Mouse (Mus musculus) forebrain, embryonic 16.5 days (tissue): ENCODE measurements around the gene Gigyf2. TPM values are rescaled to one million over a fixed set of nuclear protein-coding genes. Genes with fewer than 3 reads are reported as not detected.
"Not testable (repeated sequence)": the region's sequence is repeated elsewhere in the genome, so short reads cannot be mapped to it uniquely, and the experiment has no call there.

Experiments used
- ATAC-seq: fragments of 200-750 bp; cut with Nextera tagmentation; 2 replicates; pipeline ENCODE4 v1.8.0; 2017; ENCODE audit warnings: mild to moderate bottlenecking, moderate library complexity
- H3K27ac ChIP-seq: fragments of 300-500 bp; sonication (generic); 2 replicates; pipeline ENCODE4 v1.5.1; 2014; ENCODE audit warnings: low read length, control low read depth
- H3K27me3 ChIP-seq: fragments of 300-500 bp; sonication (generic); replicated peaks from 2 replicates; pipeline ENCODE4 v1.6.1; 2014; ENCODE audit warnings: low read length; ENCODE audit not compliant: control insufficient read depth, insufficient read depth
- H3K36me3 ChIP-seq: fragments of 300-500 bp; sonication (generic); 2 replicates; pipeline ENCODE4 v1.6.1; 2014; ENCODE audit not compliant: control insufficient read depth, insufficient read depth
- H3K4me1 ChIP-seq: fragments of 300-500 bp; sonication (generic); replicated peaks from 2 replicates; pipeline ENCODE4 v1.6.1; 2014; ENCODE audit warnings: low read length; ENCODE audit not compliant: control insufficient read depth, insufficient read depth
- H3K4me2 ChIP-seq: fragments of 300-500 bp; sonication (generic); 2 replicates; pipeline ENCODE4 v1.6.1; 2014; ENCODE audit warnings: mild to moderate bottlenecking, low read length, control low read depth
- H3K4me3 ChIP-seq: fragments of 300-500 bp; sonication (generic); replicated peaks from 2 replicates; pipeline ENCODE4 v1.5.1; 2014; ENCODE audit warnings: mild to moderate bottlenecking, low read length, control low read depth
- H3K9ac ChIP-seq: fragments of 300-500 bp; sonication (generic); replicated peaks from 2 replicates; pipeline ENCODE4 v1.6.1; 2014; ENCODE audit warnings: low read depth, low read length, control low read depth
- H3K9me3 ChIP-seq: fragments of 300-500 bp; sonication (generic); 2 replicates; pipeline ENCODE4 v1.6.1; 2016; ENCODE audit warnings: low read length; ENCODE audit not compliant: control insufficient read depth
- WGBS: fragments of 180-500 bp; shearing (Covaris S2); extraction: QIAGEN DNeasy Blood & Tissue Kit; methylation state at CpG from one replicate; pipeline ENCODE4 v1.1.7; 2014; 5-methylcytosine and 5-hydroxymethylcytosine counted together
- polyA plus RNA-seq: library from polyadenylated mRNA; unstranded; fragments of >200 nt; fragmentation: Nextera tagmentation; extraction: Ambion mirVana; gene quantifications from 2 replicates; pipeline ENCODE4 v1.2.1, GENCODE M21; 2015

Gene Gigyf2
- polyA plus RNA-seq, 1 experiment from 2014 or later: 70.1 TPM

DNA sequence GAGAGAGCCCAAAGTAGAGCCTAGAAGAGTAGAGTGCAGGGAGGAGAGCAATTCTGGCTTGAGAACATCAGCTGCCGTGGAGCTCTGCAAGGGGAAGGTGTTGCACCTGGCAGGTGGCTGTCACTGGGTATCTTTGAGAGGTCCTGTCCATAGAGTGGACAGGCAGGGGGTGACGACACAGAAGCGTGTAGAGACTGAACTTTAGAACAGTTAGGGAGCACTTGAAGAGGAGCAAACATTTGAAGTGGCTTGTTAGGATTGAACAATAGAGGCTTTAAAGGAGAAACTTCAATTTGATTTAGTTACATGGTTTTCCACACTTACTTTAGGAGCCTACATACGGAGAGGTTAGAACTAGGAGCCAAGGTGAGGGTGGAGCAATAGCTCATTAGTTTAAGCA, 82.6 kb downstream of the Gigyf2 start:
- Histone ChIP-seq H3K9ac (no peak overlapping the region), H3K36me3 (peaks cover 42% of the 10 kb centered on the region), H3K27ac (no peak overlapping the region), H3K4me2 (no peak overlapping the region), H3K4me1 (no peaks in the 10 kb centered on the region), H3K4me3 (no peak overlapping the region), H3K27me3 (no peaks in the 10 kb centered on the region), H3K9me3 (no peaks in the 10 kb centered on the region)
- ATAC-seq: no peak
- WGBS: 83% methylated on average over 4 of the region's 4 CpGs

DNA sequence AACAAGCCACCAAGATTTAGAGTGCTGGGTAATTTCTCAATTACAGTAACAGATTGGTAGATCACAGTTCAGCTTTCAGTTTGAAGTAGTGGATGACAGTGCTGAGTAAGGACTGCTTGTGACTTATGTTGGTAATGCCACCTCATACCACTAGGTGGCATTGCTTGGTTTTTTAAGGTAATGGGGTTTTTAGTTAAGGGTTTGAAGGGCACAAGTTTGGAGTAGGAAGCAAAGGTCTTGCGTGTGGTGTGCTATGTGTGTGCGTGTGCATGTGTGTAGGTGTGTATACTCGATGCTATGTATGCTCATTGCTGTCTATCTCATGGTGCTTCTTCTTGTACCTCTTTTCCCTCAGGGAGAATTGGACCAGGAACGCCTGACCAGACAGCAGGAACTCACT, 91.9 kb downstream of the Gigyf2 start:
- H3K4me1 ChIP-seq: no peaks in the 10 kb centered on the region
- H3K9me3 ChIP-seq: no peaks in the 10 kb centered on the region
- ATAC-seq: no peak
- no peak overlapping the region for H3K4me3 ChIP-seq
- 88% methylated on average over 4 of the region's 4 CpGs for WGBS
- H3K36me3 ChIP-seq: peaks cover 25% of the 10 kb centered on the region
- no peak overlapping the region for H3K27ac ChIP-seq
- H3K4me2 ChIP-seq: no peak overlapping the region
- no peaks in the 10 kb centered on the region for H3K27me3 ChIP-seq
- H3K9ac ChIP-seq: no peak overlapping the region

DNA sequence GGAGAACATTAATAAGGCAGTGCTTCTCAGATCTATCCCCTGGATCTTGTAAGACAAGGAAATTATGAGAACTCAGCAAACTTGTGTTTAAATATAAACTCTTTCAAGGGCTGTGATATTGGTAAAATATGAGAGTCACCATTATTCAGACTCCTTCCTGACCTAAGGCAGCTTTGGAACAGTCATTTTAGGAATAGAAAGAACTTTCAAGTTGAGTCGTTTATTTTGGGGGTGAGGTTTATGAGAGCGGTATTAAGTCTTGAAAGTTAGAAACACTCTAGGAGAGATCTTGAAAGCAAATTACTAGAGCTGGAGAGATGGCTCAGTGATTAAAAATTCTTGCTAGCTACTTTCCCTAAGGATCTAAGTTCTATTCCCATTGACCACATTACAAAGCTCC, 108.3 kb downstream of the Gigyf2 start:
- Histone ChIP-seq H3K4me3 (no peak overlapping the region), H3K36me3 (peaks cover 21% of the 10 kb centered on the region), H3K9me3 (no peaks in the 10 kb centered on the region), H3K27me3 (no peaks in the 10 kb centered on the region), H3K4me2 (no peak overlapping the region), H3K9ac (no peak overlapping the region), H3K4me1 (no peaks in the 10 kb centered on the region), H3K27ac (no peak overlapping the region)
- 93% methylated on average over 2 of the region's 2 CpGs for WGBS
- ATAC-seq: no peak

DNA sequence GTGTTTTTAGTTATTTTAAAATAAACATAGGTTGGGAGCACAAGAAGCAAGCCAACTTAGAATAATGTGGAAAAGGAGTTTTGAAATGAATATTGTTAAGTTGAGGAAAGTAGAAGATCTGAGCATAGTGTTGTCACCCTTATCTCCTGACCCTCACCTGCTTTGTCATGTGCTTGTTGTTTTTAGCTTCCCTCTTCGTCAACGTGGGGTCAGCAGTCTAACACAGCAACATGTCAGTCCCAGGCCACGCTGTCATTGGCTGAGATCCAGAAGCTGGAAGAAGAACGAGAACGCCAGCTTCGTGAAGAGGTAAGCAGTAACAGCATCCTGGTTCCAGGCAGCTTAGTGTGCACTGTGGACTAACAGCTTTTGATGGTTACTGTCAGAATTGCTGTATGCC, 109.8 kb downstream of the Gigyf2 start:
- peaks cover 30% of the 10 kb centered on the region for H3K36me3 ChIP-seq
- 74% methylated on average over 6 of the region's 6 CpGs for WGBS
- no peaks in the 10 kb centered on the region for H3K27me3 ChIP-seq
- no peak overlapping the region for H3K4me3 ChIP-seq
- no peak for ATAC-seq
- no peak overlapping the region for H3K9ac ChIP-seq
- H3K9me3 ChIP-seq: no peaks in the 10 kb centered on the region
- no peak overlapping the region for H3K4me2 ChIP-seq
- H3K4me1 ChIP-seq: no peaks in the 10 kb centered on the region
- H3K27ac ChIP-seq: no peak overlapping the region

DNA sequence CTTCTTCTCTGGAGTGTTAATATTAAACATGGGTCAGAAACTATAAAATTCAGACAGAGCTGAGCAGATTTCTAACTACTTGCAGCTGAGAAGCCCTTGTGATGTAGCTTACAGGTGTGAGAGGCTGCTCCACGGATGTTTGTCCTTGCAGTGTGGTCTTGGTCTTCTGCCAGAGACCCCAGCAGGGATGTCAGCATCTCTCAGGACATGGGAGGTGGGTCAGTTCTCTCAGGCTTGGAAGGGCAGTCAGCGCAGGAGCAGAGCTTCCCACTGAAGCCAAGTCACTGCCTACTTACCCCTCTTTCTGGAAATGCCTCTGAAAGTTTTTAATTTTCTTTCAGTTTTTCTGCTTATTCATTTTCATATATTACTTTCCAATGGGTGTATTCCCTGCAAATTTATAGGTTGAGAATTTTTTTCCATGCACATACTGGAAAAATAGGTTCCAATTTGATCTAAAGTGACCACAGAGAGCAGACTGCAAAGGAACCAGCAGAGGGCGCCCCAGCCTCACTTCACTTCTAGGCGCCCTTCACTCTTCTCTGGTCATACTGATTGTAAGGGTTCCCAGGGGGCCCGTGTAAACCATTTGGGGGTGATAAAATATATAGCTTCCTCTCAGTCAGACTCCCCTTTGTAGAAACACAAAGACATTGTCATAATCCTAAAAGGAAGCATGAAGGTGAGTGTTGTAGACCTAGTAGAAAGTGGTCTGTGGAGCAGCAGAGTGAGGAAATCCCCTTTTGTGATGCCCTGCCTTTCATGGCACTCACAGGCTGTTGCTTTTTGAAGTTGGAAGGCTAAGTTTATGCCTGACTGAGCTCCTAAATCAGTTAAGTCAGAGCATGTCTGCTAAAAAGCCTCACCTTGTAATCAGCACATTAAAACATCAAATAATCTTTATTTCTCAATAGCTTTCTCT, 120.6 kb downstream of the Gigyf2 start:
- Histone ChIP-seq H3K27ac (no peak overlapping the region), H3K9me3 (no peaks in the 10 kb centered on the region), H3K4me3 (no peak overlapping the region), H3K27me3 (no peaks in the 10 kb centered on the region), H3K36me3 (peaks cover 31% of the 10 kb centered on the region), H3K4me1 (no peaks in the 10 kb centered on the region), H3K4me2 (no peak overlapping the region), H3K9ac (no peak overlapping the region)
- peak; percentile 62; the same call in 1 of the 2 replicates for ATAC-seq
- 39% methylated on average over 5 of the region's 5 CpGs for WGBS

DNA sequence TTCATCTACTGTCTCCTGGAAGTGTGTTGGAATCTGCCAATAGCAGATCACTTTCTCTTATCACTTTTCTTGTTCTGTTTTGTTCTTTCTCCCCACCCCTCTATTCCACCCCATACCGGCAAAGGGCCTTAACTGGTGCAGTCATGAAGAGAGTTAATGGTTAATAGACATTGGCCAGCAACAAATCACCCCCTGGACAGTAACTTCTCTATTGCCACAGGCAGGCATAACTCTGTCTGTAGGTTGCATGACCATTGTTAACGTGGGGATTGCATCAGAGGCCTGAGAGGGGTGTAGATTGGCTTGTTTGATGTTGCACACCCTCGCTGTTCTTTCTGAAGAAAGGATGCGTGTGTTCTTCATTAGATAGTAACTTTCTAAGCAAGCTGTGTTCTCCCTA, 122.6 kb downstream of the Gigyf2 start:
- no peak for ATAC-seq
- Histone ChIP-seq H3K9ac (no peak overlapping the region), H3K27me3 (no peaks in the 10 kb centered on the region), H3K36me3 (peaks cover 25% of the 10 kb centered on the region), H3K4me1 (no peaks in the 10 kb centered on the region), H3K27ac (no peak overlapping the region), H3K4me3 (no peak overlapping the region), H3K4me2 (no peak overlapping the region), H3K9me3 (no peaks in the 10 kb centered on the region)
- WGBS: 95% methylated on average over 4 of the region's 4 CpGs

GRCm38 (mm10) chr1:87456425-87456824, 129.6 kb downstream of the Gigyf2 start:
- no peak for ATAC-seq
- Histone ChIP-seq H3K36me3 (no peaks in the 10 kb centered on the region; the same call in 1 of the 2 replicates), H3K27ac (no peak overlapping the region), H3K4me1 (no peaks in the 10 kb centered on the region), H3K9me3 (no peaks in the 10 kb centered on the region), H3K4me2 (no peak overlapping the region), H3K4me3 (no peak overlapping the region), H3K27me3 (no peaks in the 10 kb centered on the region), H3K9ac (no peak overlapping the region)
- 93% methylated on average over 1 of the region's 1 CpGs for WGBS

DNA sequence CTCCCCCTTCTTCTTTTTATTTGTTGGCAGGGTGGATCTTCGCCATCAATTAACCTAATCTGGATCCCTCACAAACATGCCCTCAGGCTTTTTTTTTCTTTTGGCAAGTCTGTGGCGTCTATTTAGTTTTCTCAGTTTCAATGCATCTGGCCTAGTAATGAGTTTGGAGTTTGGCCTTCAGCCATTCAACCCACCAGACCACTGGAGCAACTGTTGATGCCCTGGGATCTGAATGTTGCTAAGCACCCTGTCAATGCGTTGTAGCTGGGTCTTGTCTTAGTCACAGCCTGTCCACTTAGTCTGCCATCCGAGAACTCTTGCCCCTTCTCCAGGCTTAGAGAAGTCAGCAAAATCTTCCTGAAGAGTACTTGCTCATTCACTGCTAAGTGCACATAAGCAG, 131.2 kb downstream of the Gigyf2 start:
- no peak overlapping the region for H3K9ac ChIP-seq
- H3K4me2 ChIP-seq: no peak overlapping the region
- no peaks in the 10 kb centered on the region for H3K9me3 ChIP-seq
- H3K36me3 ChIP-seq: no peaks in the 10 kb centered on the region
- no peaks in the 10 kb centered on the region for H3K4me1 ChIP-seq
- H3K4me3 ChIP-seq: no peak overlapping the region
- 72% methylated on average over 4 of the region's 4 CpGs for WGBS
- ATAC-seq: no peak
- no peaks in the 10 kb centered on the region for H3K27me3 ChIP-seq
- no peak overlapping the region for H3K27ac ChIP-seq

DNA sequence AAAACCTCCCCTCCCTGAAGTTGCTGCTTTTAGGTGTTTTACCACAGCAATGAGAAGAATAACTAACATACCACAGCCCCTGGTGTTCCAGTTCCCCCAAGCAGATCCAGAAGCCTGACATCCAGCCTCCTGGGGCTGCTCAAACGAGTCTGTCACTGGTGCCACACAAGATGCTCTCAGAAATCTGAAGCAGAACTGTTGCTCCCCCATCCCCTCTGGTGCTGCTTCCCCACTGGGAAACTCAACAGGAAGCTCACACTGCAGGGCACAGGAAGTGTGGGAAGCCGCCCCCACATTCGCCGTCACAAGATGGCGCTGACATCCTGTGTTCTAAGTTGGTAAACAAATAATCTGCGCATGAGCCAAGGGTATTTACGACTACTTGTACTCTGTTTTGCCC, 133.1 kb downstream of the Gigyf2 start:
- H3K4me1 ChIP-seq, H3K4me2 ChIP-seq, H3K27me3 ChIP-seq, H3K4me3 ChIP-seq, H3K9ac ChIP-seq, ATAC-seq, H3K27ac ChIP-seq, H3K36me3 ChIP-seq, H3K9me3 ChIP-seq: not testable (repeated sequence)
- 93% methylated on average over 5 of the region's 7 CpGs for WGBS
